Mouse (Mus musculus) liver, embryonic 18 days (tissue): ENCODE results near the gene Zfp82. TPM values are rescaled to one million over a fixed set of nuclear protein-coding genes. Genes with fewer than 3 reads are reported as not detected.

Experiments used
- polyA plus RNA-seq: library from polyadenylated mRNA; depleted of rRNA; stranded (reverse); fragments of >200 nt; gene quantifications from 2 replicates; pipeline ENCODE4 v1.2.3, GENCODE M21; 2012; rRNA removed

Gene Zfp82
- 0.34 and 0.35 TPM in 2 replicates for polyA plus RNA-seq

GRCm38 (mm10) chr7:30072146-30073028 is at the start of gene Zfp82:
Gene Zfp82, minus strand, starts transcription at chr7:30072900.

GRCm38 (mm10) chr7:30121308-30122187 is 48.8 kb upstream of the Zfp82 start, which contains the start of gene Zfp382:
Gene Zfp382, plus strand, starts transcription at chr7:30121942.

GRCm38 (mm10) chr7:30094646-30095429 is 22.1 kb upstream of the Zfp82 start, which contains the start of gene Zfp260:
Gene Zfp260, plus strand, starts transcription at chr7:30094777.

GRCm38 (mm10) chr7:30090092-30090969 is 17.6 kb upstream of the Zfp82 start, which contains the start of the genes Gm26920 and Zfp566:
Gene Gm26920, minus strand, starts transcription at chr7:30090410.
Gene Zfp566, minus strand, starts transcription at chr7:30090527.

GRCm38 (mm10) chr7:30050882-30051548 is 21.7 kb downstream of the Zfp82 start, which contains the start of gene Zfp14:
Gene Zfp14, minus strand, starts transcription at chr7:30051380.

Other genes with a start within 250 kb of the Zfp82 start
- 0.28 and 0.31 TPM in 2 replicates for gene Zfp940, start 219.2 kb downstream of the Zfp82 start, polyA plus RNA-seq
- 0.95 and 1.1 TPM in 2 replicates for gene Zfp420, start 212.9 kb downstream of the Zfp82 start, polyA plus RNA-seq
- 1.7 and 1.8 TPM in 2 replicates for gene Zfp27, start 166.3 kb downstream of the Zfp82 start, polyA plus RNA-seq
- 0.83 and 0.95 TPM in 2 replicates for gene Zfp383, start 164.7 kb downstream of the Zfp82 start, polyA plus RNA-seq
- gene Zfp74, start 118.8 kb downstream of the Zfp82 start, polyA plus RNA-seq, result 1.4 TPM in 2 replicates
- 6.4 and 7.6 TPM in 2 replicates for gene Zfp568, start 88.9 kb downstream of the Zfp82 start, polyA plus RNA-seq
- gene Zfp14, start 21.5 kb downstream of the Zfp82 start, polyA plus RNA-seq, result 0.67 and 0.68 TPM in 2 replicates
- gene Gm26920, start 17.5 kb upstream of the Zfp82 start, polyA plus RNA-seq, result 0.04 and 0.05 TPM in 2 replicates
- gene Zfp566, start 17.6 kb upstream of the Zfp82 start, polyA plus RNA-seq, result 0.59 and 0.87 TPM in 2 replicates
- 7.9 and 8.2 TPM in 2 replicates for gene Zfp260, start 21.9 kb upstream of the Zfp82 start, polyA plus RNA-seq
- gene Zfp382, start 49.0 kb upstream of the Zfp82 start, polyA plus RNA-seq, result 0.58 and 0.79 TPM in 2 replicates
- 19.5 and 20.2 TPM in 2 replicates for gene Zfp146, start 96.8 kb upstream of the Zfp82 start, polyA plus RNA-seq
- gene Cox7a1, start 111.2 kb upstream of the Zfp82 start, polyA plus RNA-seq, result 8.5 and 12.2 TPM in 2 replicates
- 118 and 128 TPM in 2 replicates for gene Capns1, start 125.9 kb upstream of the Zfp82 start, polyA plus RNA-seq
- 52.4 and 53.8 TPM in 2 replicates for gene Polr2i, start 159.0 kb upstream of the Zfp82 start, polyA plus RNA-seq
- 16.3 and 18.1 TPM in 2 replicates for gene Tbcb, start 159.4 kb upstream of the Zfp82 start, polyA plus RNA-seq
- not detected in 2 replicates for gene Ovol3, start 162.8 kb upstream of the Zfp82 start, polyA plus RNA-seq
- 0.03 and 0.06 TPM in 2 replicates for gene Thap8, start 207.2 kb upstream of the Zfp82 start, polyA plus RNA-seq
- 7.1 and 8.5 TPM in 2 replicates for gene Wdr62, start 207.5 kb upstream of the Zfp82 start, polyA plus RNA-seq
- 0.48 and 1.3 TPM in 2 replicates for gene Clip3, start 218.8 kb upstream of the Zfp82 start, polyA plus RNA-seq
- 18.7 and 21.2 TPM in 2 replicates for gene Alkbh6, start 235.8 kb upstream of the Zfp82 start, polyA plus RNA-seq
- gene Syne4, start 241.9 kb upstream of the Zfp82 start, polyA plus RNA-seq, result 33.6 and 40.1 TPM in 2 replicates
- 0.35 and 0.37 TPM in 2 replicates for gene E130208F15Rik, start 248.8 kb upstream of the Zfp82 start, polyA plus RNA-seq